Mouse (Mus musculus) G1E (cell line): ENCODE measurements around the gene Egln2. TPM values are rescaled to one million over a fixed set of nuclear protein-coding genes. Genes with fewer than 3 reads are reported as not detected.

Source experiments
- ATAC-seq: 2 replicates; pipeline ENCODE4 v1.8.0; 2016; ENCODE audit warnings: mild to moderate bottlenecking; ENCODE audit not compliant: insufficient number of reproducible peaks, poor library complexity, low FRiP score, severe bottlenecking; ENCODE audit errors: extremely low read depth
- DNase-seq: peaks from one replicate; pipeline ENCODE4 v3.0.0; 2012; ENCODE audit warnings: low spot score
- H3K27me3 ChIP-seq: 2 replicates; pipeline ENCODE4 v1.6.1; 2012; ENCODE audit warnings: mild to moderate bottlenecking, low read length, inconsistent platforms; ENCODE audit not compliant: insufficient read depth
- H3K36me3 ChIP-seq: replicated peaks from 2 replicates; pipeline ENCODE3; 2012; ENCODE audit warnings: mild to moderate bottlenecking, inconsistent platforms
- H3K4me1 ChIP-seq: 2 replicates; pipeline ENCODE4 v1.6.1; 2012; ENCODE audit warnings: low read depth, low read length, inconsistent platforms, mixed read lengths; ENCODE audit not compliant: insufficient read depth
- H3K4me3 ChIP-seq: 2 replicates; pipeline ENCODE4 v1.5.1; 2012; ENCODE audit warnings: low read depth, mild to moderate bottlenecking, inconsistent platforms, low read length, moderate library complexity, mixed read lengths
- H3K9me3 ChIP-seq: replicated peaks from 2 replicates; pipeline ENCODE4 v1.6.1; 2012; ENCODE audit warnings: inconsistent platforms
- CTCF ChIP-seq: IDR thresholded peaks from 2 replicates; pipeline ENCODE4 v1.5.1; 2012; ENCODE audit warnings: low read depth, low read length, inconsistent platforms, mixed read lengths
- GATA1 ChIP-seq: IDR thresholded peaks from 2 replicates; pipeline ENCODE4 v1.6.1; 2012; ENCODE audit warnings: borderline replicate concordance, low read length, inconsistent platforms, mixed read lengths
- GATA2 ChIP-seq: IDR thresholded peaks from 2 replicates; pipeline ENCODE4 v1.6.1; 2012; ENCODE audit warnings: low read depth, low read length, inconsistent platforms, borderline replicate concordance
- POLR2AphosphoS5 ChIP-seq: IDR thresholded peaks from 2 replicates; pipeline ENCODE4 v1.6.1; 2012; ENCODE audit warnings: low read depth, low read length, inconsistent platforms; ENCODE audit not compliant: insufficient replicate concordance
- TAL1 ChIP-seq: conservative IDR thresholded peaks from 2 replicates; pipeline ENCODE4 v1.6.1; 2012; ENCODE audit warnings: low read depth, low read length, inconsistent platforms, mixed read lengths
- polyA plus RNA-seq: library from polyadenylated mRNA; stranded (reverse); fragments of >175 nt; gene quantifications from 2 replicates; pipeline ENCODE4 v1.2.3, GENCODE M21; 2012
- total RNA-seq, 2 experiments: library from RNA; stranded (forward) in 1 of 2; stranded (reverse) in 1 of 2; fragments of 200-1000 nt in 1 of 2; fragments of >200 nt in 1 of 2; fragmentation: Nextera tagmentation in 1 of 2; gene quantifications; 2 replicates each; pipeline ENCODE4 v1.2.3; 2014 to 2017

Egln2 gene
- total and polyA plus RNA-seq, 3 experiments = 22.0 to 74.6 (median 42.6) TPM

GRCm38 (mm10) chr7:27197136-27197535 lies 30.5 kb upstream of the Egln2 start:
- H3K27me3 ChIP-seq = no peaks in the 10 kb centered on the region
- ATAC-seq = no peak
- no peak for TF ChIP-seq GATA1
- TF ChIP-seq CTCF = no peak
- TF ChIP-seq TAL1 = no peak
- TF ChIP-seq GATA2 = no peak
- TF ChIP-seq POLR2AphosphoS5 = no peak
- H3K4me3 ChIP-seq = peak overlapping the region; percentile 31; the same call in 1 of the 2 replicates
- DNase-seq = no peak
- peaks cover 43% of the 10 kb centered on the region for H3K4me1 ChIP-seq
- peaks cover 72% of the 10 kb centered on the region for H3K36me3 ChIP-seq
- no peaks in the 10 kb centered on the region for H3K9me3 ChIP-seq

GRCm38 (mm10) chr7:27195681-27196611 lies 29.3 kb upstream of the Egln2 start, which contains the start of the genes BC024978 and Snrpa:
Gene BC024978 (plus strand): TSS chr7:27195781.
Gene Snrpa (minus strand): TSS chr7:27196271.
- peak within 1 kb of the TSS; percentile 90 for H3K4me3 ChIP-seq
- H3K9me3 ChIP-seq = no peaks in the 10 kb centered on the region
- peak; percentile 94 for ATAC-seq
- H3K36me3 ChIP-seq = peaks cover 75% of the 10 kb centered on the region
- peak; percentile 99 for DNase-seq
- no peak for TF ChIP-seq CTCF
- TF ChIP-seq GATA2 = no peak
- TF ChIP-seq GATA1 = no peak
- no peak for TF ChIP-seq TAL1
- no peak for TF ChIP-seq POLR2AphosphoS5
- no peaks in the 10 kb centered on the region for H3K27me3 ChIP-seq
- peaks cover 50% of the 10 kb centered on the region for H3K4me1 ChIP-seq

- Histone ChIP-seq H3K4me3 (peak overlapping the region; percentile 14; the same call in 1 of the 2 replicates), H3K36me3 (peaks cover 78% of the 10 kb centered on the region), H3K9me3 (no peaks in the 10 kb centered on the region), H3K27me3 (no peaks in the 10 kb centered on the region), H3K4me1 (peaks cover 57% of the 10 kb centered on the region)
- ATAC-seq (no peak), DNase-seq (no peak)
- TF ChIP-seq POLR2AphosphoS5 (no peak), GATA2 (no peak), CTCF (no peak), GATA1 (no peak), TAL1 (no peak)
These were observed 27.1 kb upstream of the Egln2 start for GRCm38 (mm10) chr7:27193731-27194130.

DNA sequence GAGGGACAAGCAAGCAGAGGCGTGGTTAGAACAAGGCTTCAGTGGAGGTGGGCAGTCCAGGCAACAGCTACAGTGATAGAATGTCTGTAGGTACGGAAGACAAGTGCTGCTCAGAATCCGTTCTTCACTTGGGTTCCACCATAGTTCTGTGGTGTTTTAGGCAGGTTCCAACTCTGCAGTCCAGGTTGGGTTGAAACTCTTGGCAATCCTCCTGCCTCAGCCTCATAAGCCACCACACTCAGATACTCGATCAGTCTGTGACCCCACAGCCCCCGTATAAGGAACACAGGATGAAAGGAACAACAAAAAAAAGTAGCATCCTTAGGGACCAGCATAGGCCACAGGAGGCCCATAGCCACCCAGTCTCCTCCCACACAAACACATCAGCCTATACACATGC lies 25.8 kb upstream of the Egln2 start:
- ATAC-seq = no peak
- Histone ChIP-seq H3K9me3 (no peaks in the 10 kb centered on the region), H3K36me3 (peaks cover 79% of the 10 kb centered on the region), H3K4me1 (peaks cover 57% of the 10 kb centered on the region), H3K27me3 (no peaks in the 10 kb centered on the region), H3K4me3 (no peak overlapping the region)
- TF ChIP-seq GATA1 (no peak), POLR2AphosphoS5 (no peak), CTCF (no peak), GATA2 (no peak), TAL1 (no peak)
- no peak for DNase-seq

- no peaks in the 10 kb centered on the region for H3K9me3 ChIP-seq
- H3K36me3 ChIP-seq = peaks cover 98% of the 10 kb centered on the region
- DNase-seq (no peak), ATAC-seq (no peak)
- TF ChIP-seq POLR2AphosphoS5 = no peak
- TF ChIP-seq CTCF = peak; percentile 4; the same call in 1 of the 2 replicates
- TF ChIP-seq TAL1 = no peak
- H3K4me1 ChIP-seq = peaks cover 54% of the 10 kb centered on the region
- no peak overlapping the region; the same call in 1 of the 2 replicates for H3K4me3 ChIP-seq
- H3K27me3 ChIP-seq = no peaks in the 10 kb centered on the region
These were observed 22.8 kb upstream of the Egln2 start for GRCm38 (mm10) chr7:27189271-27189931.

- TF ChIP-seq GATA2 (no peak), TAL1 (no peak), GATA1 (no peak), POLR2AphosphoS5 (no peak), CTCF (no peak)
- DNase-seq (no peak), ATAC-seq (no peak)
- H3K4me1 ChIP-seq = peaks cover 29% of the 10 kb centered on the region
- peaks cover 93% of the 10 kb centered on the region for H3K36me3 ChIP-seq
- no peaks in the 10 kb centered on the region for H3K27me3 ChIP-seq
- no peaks in the 10 kb centered on the region for H3K9me3 ChIP-seq
- H3K4me3 ChIP-seq = no peak overlapping the region
These were observed 19.4 kb upstream of the Egln2 start for GRCm38 (mm10) chr7:27185986-27186385.
